Mouse (Mus musculus) small intestine, adult 10 weeks (tissue): ENCODE data around the gene Ttc7. TPM values are rescaled to one million over a fixed set of nuclear protein-coding genes. Genes with fewer than 3 reads are reported as not detected.

ENCODE experiments used
- polyA plus RNA-seq: library from polyadenylated mRNA; stranded (reverse); fragments of 350-450 nt; fragmentation: Illumina TruSeq; extraction: RNeasy Lipid Tissue Mini Kit (QIAGEN cat#74804); gene quantifications from one replicate; pipeline ENCODE4 v1.2.3, GENCODE M21; 2014; ENCODE audit warnings: low replicate concordance

Gene Ttc7
- polyA plus RNA-seq = 12.8 TPM

GRCm38 (mm10) chr17:87282706-87283053, at the start of gene Ttc7:
Gene Ttc7 (plus strand): TSS chr17:87282886.

GRCm38 (mm10) chr17:87265792-87266186, 16.9 kb upstream of the Ttc7 start, which contains the start of gene Mcfd2:
Gene Mcfd2 (minus strand): TSS chr17:87265935.

GRCm38 (mm10) chr17:87427511-87427910, 144.8 kb downstream of the Ttc7 start, which contains the start of gene Stpg4:
Gene Stpg4 (minus strand): TSS chr17:87427741.

Other genes with a start within 250 kb of the Ttc7 start
- 5.2 TPM for gene Socs5, start 175.2 kb upstream of the Ttc7 start, polyA plus RNA-seq
- 164 TPM for gene Mcfd2, start 17.0 kb upstream of the Ttc7 start, polyA plus RNA-seq
- not detected for gene Stpg4, start 144.9 kb downstream of the Ttc7 start, polyA plus RNA-seq
- 1,789 TPM for gene Calm2, start 164.0 kb downstream of the Ttc7 start, polyA plus RNA-seq